9 mouse cellular contexts compared by ENCODE assay signal in the genomic region with DNA sequence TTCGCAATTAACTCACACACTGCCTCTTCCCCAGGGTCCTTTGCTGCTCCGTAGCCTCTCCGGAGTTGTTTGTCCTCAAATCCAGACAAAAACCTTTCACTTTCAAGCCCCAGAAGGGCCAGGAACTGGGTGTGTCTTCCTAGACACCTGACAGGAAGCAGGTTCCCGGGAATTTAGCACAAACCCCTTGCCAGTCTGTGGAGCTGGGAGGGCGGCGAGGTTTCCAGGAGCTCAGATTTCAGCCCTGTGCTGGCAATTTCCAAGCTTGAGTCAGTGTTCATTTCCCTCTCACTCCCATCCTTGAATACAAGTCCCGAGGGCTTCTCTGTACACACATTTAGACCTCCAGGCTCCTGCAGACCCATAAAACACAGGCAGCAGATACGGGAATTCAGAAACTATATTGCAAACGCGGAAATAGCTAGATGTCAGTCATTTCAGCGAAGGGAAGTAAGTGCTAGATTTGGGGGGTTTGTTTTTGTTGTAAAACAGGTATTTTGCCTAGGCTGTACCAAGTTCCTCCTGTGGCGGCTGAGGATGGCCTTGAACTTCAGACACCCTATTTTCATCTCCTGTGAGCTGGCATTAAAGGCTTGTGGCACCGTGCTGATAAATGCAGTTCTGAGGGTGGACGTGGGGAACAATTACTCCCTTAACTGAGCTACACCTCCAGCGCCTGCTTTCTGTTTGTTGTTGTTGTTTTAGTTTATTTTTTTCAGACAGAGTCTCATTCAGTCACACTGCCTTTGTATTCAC. TPM values are rescaled to one million over a fixed set of nuclear protein-coding genes. Genes with fewer than 3 reads are reported as not detected.
DNase-seq lines count a peak whose midpoint lies in the region; ATAC-seq lines count a peak whose summit lies in the region.
"Had no signal": no experiment of that assay in that cellular context is flagged by ENCODE, and none has a peak within 500 bp of the region (broad histone marks: within the 10 kb centered on the region; RNA-seq: fewer than 3 reads in every experiment).

No protein-coding gene starts in this region.

- no peak overlapping the region for H3K27ac ChIP-seq in midbrain, embryonic 10.5 days (replicated peaks)
- no peak overlapping the region for H3K27ac ChIP-seq in midbrain, embryonic 15.5 days
- 0 out of 2 replicates have a peak overlapping the region, but pooled peaks have one; percentile 1 for H3K27ac ChIP-seq in heart, embryonic 10.5 days
- H3K27ac ChIP-seq in limb, embryonic 10.5 days, result peak overlapping the region; percentile 56; the same call in 1 of the 2 replicates
- H3K27ac ChIP-seq: hindbrain, embryonic 15.5 days had no signal

- no peaks in the 10 kb centered on the region for H3K36me3 ChIP-seq in midbrain, embryonic 10.5 days
- H3K36me3 ChIP-seq in midbrain, embryonic 15.5 days (replicated peaks), result no peaks in the 10 kb centered on the region
- H3K36me3 ChIP-seq in heart, embryonic 10.5 days, result no peaks in the 10 kb centered on the region
- no peaks in the 10 kb centered on the region for H3K36me3 ChIP-seq in limb, embryonic 10.5 days
- H3K36me3 ChIP-seq: hindbrain, embryonic 15.5 days had no signal

- no peaks in the 10 kb centered on the region for H3K4me1 ChIP-seq in midbrain, embryonic 10.5 days
- H3K4me1 ChIP-seq in midbrain, embryonic 15.5 days, result no peaks in the 10 kb centered on the region
- H3K4me1 ChIP-seq in heart, embryonic 10.5 days, result peaks cover 16% of the 10 kb centered on the region; the same call in 1 of the 2 replicates
- peaks cover 10% of the 10 kb centered on the region for H3K4me1 ChIP-seq in limb, embryonic 10.5 days
- H3K4me1 ChIP-seq: hindbrain, embryonic 15.5 days had no signal

- H3K27me3 ChIP-seq in midbrain, embryonic 10.5 days (ENCODE audit: low read depth, poor library complexity, severe bottlenecking), result peaks cover 18% of the 10 kb centered on the region
- H3K27me3 ChIP-seq in midbrain, embryonic 15.5 days (replicated peaks), result 0 out of 2 replicates have a peak, but pooled peaks cover 4% of the 10 kb centered on the region
- H3K27me3 ChIP-seq in heart, embryonic 10.5 days (ENCODE audit: insufficient read depth, poor library complexity, severe bottlenecking), result no peaks in the 10 kb centered on the region
- H3K27me3 ChIP-seq in limb, embryonic 10.5 days (ENCODE audit: low read depth, poor library complexity, severe bottlenecking), result no peaks in the 10 kb centered on the region

- H3K9me3 ChIP-seq in midbrain, embryonic 10.5 days (replicated peaks), result no peaks in the 10 kb centered on the region
- no peaks in the 10 kb centered on the region for H3K9me3 ChIP-seq in midbrain, embryonic 15.5 days
- H3K9me3 ChIP-seq in heart, embryonic 10.5 days, result no peaks in the 10 kb centered on the region
- H3K9me3 ChIP-seq in limb, embryonic 10.5 days (replicated peaks), result no peaks in the 10 kb centered on the region
- H3K9me3 ChIP-seq: hindbrain, embryonic 15.5 days had no signal

- no peak overlapping the region for H3K9ac ChIP-seq in midbrain, embryonic 15.5 days
- H3K9ac ChIP-seq: hindbrain, embryonic 15.5 days had no signal

- WGBS in midbrain, embryonic 10.5 days, result 56% methylated on average over 15 of the region's 15 CpGs
- WGBS in midbrain, embryonic 15.5 days, result 60% methylated on average over 15 of the region's 15 CpGs
- WGBS in heart, embryonic 10.5 days, result 50% methylated on average over 15 of the region's 15 CpGs
- WGBS in limb, embryonic 10.5 days, result 42% methylated on average over 15 of the region's 15 CpGs

- H3K4me2 ChIP-seq in midbrain, embryonic 15.5 days, result no peak overlapping the region
- H3K4me2 ChIP-seq: hindbrain, embryonic 15.5 days had no signal

- DNase-seq in midbrain, embryonic 10.5 days (ENCODE audit: low spot score), result peak; percentile 14
- DNase-seq in heart, embryonic 10.5 days (ENCODE audit: low spot score), result no peak
- peak; percentile 56 for DNase-seq in limb, embryonic 10.5 days (ENCODE audit: low spot score)
- DNase-seq in retina, postnatal 1 day, result no peak
- no peak for DNase-seq in thymus, postnatal 10 days (ENCODE audit: low spot score in 2 of 2)
- DNase-seq in urinary bladder, postnatal 4 days (ENCODE audit: low spot score in 2 of 2), result no peak

- no peak overlapping the region for H3K4me3 ChIP-seq in midbrain, embryonic 10.5 days
- no peak overlapping the region for H3K4me3 ChIP-seq in midbrain, embryonic 15.5 days
- H3K4me3 ChIP-seq in heart, embryonic 10.5 days, result no peak overlapping the region
- H3K4me3 ChIP-seq in limb, embryonic 10.5 days, result peak overlapping the region; percentile 27; the same call in 1 of the 2 replicates
- H3K4me3 ChIP-seq: hindbrain, embryonic 15.5 days had no signal

- no peak for ATAC-seq in midbrain, embryonic 15.5 days (replicated peaks)
- ATAC-seq in CD4-positive, CD25-positive, alpha-beta regulatory T cell, adult 4 months, result no peak

RNA-seq across cellular contexts. Expression of a gene that starts 33.4 kb away (rescaled TPM):
- 19.1 and 20.7 TPM in 2 replicates for polyA plus RNA-seq in midbrain, embryonic 10.5 days (2016; fragmentation: Nextera tagmentation; extraction: Ambion mirVana)
- 34.9 and 35.4 TPM in 2 replicates for polyA plus RNA-seq in midbrain, embryonic 15.5 days (2015; fragmentation: Nextera tagmentation; extraction: Ambion mirVana)
- 26.6 and 39.9 TPM in 2 replicates for polyA plus RNA-seq in heart, embryonic 10.5 days (2016; fragmentation: Nextera tagmentation; extraction: Ambion mirVana)
- polyA plus RNA-seq in limb, embryonic 10.5 days (2016; fragmentation: Nextera tagmentation; extraction: Ambion mirVana), result 16.8 and 17.4 TPM in 2 replicates
- polyA plus RNA-seq in CD4-positive, CD25-positive, alpha-beta regulatory T cell, adult 4 months (2017; shearing (Covaris generic)), result 1 to 10 TPM; 1.3 to 1.6 TPM

RNA-seq across cellular contexts. Expression of a gene that starts 57.5 kb away (rescaled TPM):
- 75.5 and 81.0 TPM in 2 replicates for polyA plus RNA-seq in midbrain, embryonic 10.5 days (2016; fragmentation: Nextera tagmentation; extraction: Ambion mirVana)
- polyA plus RNA-seq in midbrain, embryonic 15.5 days (2015; fragmentation: Nextera tagmentation; extraction: Ambion mirVana), result 27.8 and 31.7 TPM in 2 replicates
- polyA plus RNA-seq in heart, embryonic 10.5 days (2016; fragmentation: Nextera tagmentation; extraction: Ambion mirVana), result 56.2 and 61.9 TPM in 2 replicates
- 63.3 and 65.9 TPM in 2 replicates for polyA plus RNA-seq in limb, embryonic 10.5 days (2016; fragmentation: Nextera tagmentation; extraction: Ambion mirVana)
- polyA plus RNA-seq in CD4-positive, CD25-positive, alpha-beta regulatory T cell, adult 4 months (2017; shearing (Covaris generic)), result 10 to 100 TPM; 13.7 to 19.0 TPM

Comparison
In these comparisons a context has a peak if more than half of its experiments do, and no peak if none do; other contexts are left out.
1. DNase-seq: peak in midbrain, embryonic 10.5 days (single experiment) and limb, embryonic 10.5 days (single experiment); none in heart, embryonic 10.5 days (single experiment), retina, postnatal 1 day (single experiment), thymus, postnatal 10 days (0 of 2) and urinary bladder, postnatal 4 days (0 of 2).
2. H3K27ac ChIP-seq: peak in heart, embryonic 10.5 days (single experiment) and limb, embryonic 10.5 days (single experiment); none in midbrain, embryonic 10.5 days (single experiment) and midbrain, embryonic 15.5 days (single experiment).